Mouse (Mus musculus) urinary bladder, postnatal 10 days (tissue): Measurements from ENCODE around the gene Hlcs.

ENCODE experiments used
- DNase-seq: peaks from one replicate; pipeline ENCODE4 v3.0.0; 2022; ENCODE audit warnings: low spot score

The Hlcs gene

DNA sequence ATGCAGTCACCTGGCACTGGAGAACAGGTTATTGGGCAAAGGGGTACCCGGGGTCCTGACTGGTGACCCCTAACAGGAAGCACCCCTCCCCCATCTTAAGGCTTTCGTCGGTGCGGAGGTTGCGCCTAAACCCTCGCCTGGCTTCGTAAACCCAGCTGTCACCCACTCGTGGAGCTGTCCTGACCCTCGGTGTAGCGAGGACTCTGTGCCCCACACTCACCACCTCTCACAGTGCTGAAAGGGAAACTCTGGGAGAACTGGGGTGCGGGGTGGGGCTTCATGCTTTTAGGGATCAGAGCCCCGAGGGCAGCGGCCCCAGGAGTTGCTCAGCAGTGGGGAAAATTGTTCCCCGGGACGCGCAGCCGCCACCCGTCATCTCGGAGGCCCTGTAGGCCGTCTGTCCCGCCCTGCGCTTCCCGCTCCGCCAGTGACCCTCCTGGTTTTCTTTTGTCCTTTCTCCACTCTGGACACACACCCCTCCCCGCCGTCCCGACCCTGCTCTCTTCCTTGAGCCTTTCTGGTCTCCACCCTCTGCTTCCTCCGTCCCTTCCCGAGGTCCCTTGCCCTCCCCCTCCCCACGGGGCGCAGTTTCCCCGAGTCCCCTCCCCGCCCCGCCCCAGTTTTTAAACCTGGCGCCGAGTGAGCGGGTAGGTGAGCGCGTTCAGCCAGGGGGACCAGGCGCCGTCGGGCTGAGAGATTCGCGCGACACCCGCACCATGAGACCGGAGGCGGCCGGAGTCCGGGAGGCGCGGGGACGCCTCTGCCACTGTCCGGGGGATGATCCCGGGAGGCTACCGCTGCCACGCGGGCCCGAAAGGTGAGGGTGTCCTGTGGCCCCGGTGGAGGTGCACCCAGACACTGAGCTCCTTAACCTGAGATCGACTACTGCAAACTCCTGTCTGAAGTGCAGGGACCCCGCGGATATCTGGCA, 14.7 kb upstream of the Hlcs start, which contains the start of gene Ripply3:
Ripply3 (plus strand) TSS at position 640 of the 931 bp plus-strand sequence.
- DNase-seq: no peak

DNA sequence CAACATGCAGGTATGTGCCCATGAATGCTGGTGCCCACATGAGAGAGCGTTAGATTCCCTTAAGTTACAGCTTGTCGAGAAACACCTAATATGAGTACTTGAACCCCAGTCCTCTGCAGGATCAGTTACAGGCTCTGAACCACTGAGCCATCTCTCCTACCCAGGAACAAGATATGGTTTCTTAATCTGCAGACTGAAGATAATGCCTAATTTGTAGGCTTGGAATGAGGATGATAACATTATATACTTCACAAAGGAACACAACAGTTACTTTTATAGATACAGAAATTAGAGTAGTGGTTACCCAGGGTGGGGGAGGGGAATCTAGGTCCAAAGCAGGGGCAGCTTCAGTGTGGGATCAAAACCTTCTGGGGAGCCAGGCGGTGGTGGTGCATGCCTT, 12.6 kb upstream of the Hlcs start:
- no peak for DNase-seq

DNA sequence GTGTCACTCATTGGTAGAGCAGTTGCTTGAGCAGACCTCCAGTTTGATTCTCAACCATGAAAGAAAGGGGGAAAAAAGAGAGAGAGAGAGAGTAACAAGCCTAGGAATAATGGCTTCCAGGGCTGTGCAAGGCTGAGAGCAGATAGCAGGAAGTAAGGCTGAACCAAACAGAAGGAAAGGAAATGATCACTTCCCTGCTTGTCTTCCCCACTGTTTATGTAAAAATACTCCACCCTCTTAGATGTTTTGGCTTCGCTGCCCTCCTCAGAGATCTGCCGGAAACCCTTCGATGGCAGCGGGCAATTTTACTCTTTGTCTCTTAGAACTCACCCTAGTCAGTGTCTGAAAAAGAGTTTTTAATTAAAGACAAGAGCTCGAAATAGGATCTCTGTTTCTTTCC, 10.3 kb upstream of the Hlcs start:
- no peak for DNase-seq

DNA sequence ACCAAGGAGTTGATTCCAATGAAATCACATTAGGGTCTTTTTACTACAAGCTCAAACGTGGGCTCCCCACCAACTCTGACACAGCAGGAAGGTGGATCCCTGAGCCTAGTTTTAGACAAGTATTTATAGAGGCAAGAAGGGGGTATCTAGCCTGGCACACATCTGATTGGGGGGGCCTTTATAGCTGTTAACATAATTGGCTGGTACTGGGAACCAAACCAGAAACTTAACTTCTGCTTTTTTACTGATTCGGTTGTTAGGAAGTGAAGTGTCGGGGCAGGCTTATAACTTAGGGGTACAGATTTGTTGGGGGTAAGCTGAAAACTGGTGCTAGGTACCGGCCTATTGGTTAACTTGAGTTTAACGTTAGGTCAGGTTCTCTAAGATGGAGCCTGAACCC, 6.9 kb upstream of the Hlcs start:
- no peak for DNase-seq

DNA sequence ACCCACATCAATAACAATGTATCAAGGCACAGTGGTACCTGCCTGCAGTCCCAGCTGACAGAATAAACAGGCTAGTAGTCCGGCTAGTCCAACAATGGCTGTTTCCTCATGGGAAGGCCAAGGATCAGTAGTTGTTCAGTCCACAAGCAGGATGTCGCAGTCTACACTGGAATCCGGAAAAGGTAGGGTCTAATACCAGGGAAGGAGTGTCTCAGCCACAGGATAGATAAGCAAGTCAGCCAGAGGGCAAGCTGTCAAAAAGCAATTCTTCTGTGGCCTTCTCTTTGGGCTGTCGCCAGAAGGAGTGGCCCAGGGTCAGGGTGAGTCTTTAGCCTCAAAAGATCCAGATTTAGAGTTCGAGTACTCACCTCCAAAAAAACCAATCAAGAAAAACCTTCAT, 4.4 kb upstream of the Hlcs start:
- DNase-seq: no peak

DNA sequence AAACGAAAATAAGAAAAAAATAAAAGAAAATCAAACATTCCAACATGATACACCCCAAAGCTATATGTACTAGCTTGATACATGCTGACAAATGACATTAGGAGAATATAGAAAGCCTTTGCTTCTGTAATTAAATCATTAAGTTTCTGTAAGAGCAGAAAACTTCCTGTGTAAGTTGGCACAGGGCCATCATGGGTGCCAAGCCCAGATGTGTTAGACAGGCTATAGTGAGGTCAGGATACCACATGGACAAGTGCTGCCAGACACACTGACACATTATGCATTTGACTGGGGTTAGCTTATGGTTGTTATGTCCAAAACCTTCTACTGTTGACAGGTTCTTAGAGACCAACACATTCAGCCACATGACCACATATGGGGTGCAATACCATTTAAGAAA, 1.8 kb upstream of the Hlcs start:
- no peak for DNase-seq

DNA sequence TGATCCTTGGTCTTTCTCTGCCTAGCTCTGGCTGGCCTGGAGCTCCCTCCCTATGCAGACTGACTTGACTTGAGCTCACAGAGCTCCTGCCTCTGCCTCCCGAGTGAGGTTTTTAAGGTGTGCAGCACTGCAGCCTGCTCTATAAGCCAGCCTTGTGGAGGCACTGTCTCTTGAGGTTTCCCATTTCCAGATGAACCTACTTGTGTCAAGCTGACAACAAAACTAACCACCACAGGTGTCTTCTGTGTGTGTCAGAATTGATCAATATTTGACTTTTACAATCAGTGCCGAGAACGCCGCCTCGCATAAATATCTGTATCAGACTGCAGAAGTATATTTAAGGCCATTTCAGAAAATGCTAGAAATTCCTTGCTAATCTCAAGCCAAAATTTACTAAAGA, 1.3 kb upstream of the Hlcs start:
- no peak for DNase-seq

DNA sequence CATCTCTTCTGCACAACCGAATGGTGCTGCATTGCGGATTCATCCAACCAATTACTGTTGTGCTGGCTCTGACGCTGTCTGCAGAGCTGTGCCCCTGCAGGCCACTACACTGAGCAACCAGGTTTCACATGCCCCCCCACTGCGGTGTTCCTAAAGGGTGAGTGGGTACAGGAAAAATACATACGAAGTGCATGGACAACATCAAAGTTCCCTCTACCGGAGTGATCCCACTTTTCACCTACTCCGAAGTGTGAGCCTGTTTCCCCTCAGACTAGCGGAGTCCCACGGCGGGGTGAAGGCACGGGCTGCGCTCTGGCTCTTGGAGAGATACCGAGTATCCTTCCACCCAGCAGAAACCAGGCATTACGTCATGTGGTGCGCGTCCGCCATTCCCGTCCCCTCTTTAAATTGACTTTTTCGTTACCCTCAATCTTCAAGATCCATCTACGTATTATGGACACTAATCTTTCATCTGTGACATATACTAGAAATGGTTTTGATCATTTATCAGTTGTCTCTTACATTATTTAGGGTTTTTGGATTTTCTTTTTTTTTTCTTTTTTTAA, 625 bp downstream of the Hlcs start:
- DNase-seq: no peak

DNA sequence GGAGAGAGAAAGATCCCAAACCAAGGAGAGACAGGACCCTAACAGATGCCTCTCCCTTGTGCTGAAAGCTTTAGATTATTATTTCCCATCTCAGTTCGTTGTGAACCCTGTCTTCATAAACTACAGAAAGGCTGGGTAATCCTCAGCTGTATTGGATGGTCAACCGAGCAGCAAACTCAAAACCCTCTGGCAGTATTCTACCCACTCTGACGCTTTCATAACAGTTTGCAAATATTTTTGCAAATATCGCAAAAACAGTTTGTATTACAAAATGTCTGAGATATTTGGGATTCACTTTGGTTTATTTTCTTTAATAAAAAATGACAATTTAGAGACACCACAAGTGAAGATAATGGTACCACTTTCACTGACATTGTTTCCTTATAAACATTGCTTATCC, 1.4 kb downstream of the Hlcs start:
- DNase-seq: no peak

DNA sequence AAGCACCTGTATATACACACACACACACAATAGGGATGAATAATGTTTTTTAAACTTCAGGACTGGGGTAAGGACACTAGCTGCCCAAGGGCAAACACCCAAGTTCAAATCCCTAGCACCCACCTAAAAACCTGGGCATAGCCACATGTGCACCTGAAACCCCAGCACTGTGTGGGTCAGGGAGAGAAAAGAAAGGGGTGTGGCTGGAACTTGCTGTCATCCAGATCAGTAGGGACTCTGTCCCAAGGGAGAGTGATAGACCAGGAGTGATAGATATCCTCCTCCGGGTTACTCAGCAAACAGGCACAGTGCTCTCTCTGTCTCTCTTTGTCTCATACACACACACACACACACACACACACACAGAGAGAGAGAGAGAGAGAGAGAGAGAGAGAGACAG, 2.0 kb downstream of the Hlcs start:
- DNase-seq: no peak

DNA sequence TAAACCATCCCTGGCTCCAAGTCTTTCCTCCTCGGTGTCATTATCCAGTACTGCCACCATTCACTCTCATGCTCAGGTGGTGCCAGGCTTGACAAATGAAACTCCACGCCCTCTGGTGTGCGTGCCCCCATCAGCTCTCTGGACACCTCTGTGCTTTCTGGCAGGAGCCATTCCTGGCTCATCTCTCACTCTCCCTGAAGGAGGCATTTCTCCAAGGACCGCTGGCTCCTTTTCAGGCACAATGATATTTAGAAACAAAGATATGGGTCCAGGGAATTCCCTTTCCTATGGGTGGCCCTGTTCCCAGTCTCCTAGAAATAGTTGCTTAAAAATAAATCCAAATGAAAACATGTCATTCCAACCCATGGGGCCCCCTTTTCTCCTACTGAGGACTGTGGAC, 4.3 kb downstream of the Hlcs start:
- no peak for DNase-seq

DNA sequence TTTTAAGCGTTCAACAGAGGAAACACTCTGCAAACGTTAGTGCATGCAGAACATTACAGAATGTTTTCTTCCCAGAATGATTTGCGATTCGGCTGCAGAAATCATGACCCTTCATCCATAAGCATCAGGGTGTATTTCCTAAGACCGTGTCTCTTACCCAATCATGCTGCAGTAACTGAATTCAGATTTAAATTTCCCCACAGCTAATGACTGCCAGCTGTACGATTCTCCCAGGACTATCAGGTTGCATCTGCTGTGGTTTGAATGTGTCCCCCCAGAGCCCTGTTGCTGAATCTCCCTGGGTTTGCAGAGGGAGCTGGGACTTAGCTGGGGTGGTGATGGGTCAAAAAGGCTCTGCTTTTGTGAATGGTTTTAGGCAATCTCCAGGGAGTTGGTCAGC, 5.4 kb downstream of the Hlcs start:
- DNase-seq: no peak

DNA sequence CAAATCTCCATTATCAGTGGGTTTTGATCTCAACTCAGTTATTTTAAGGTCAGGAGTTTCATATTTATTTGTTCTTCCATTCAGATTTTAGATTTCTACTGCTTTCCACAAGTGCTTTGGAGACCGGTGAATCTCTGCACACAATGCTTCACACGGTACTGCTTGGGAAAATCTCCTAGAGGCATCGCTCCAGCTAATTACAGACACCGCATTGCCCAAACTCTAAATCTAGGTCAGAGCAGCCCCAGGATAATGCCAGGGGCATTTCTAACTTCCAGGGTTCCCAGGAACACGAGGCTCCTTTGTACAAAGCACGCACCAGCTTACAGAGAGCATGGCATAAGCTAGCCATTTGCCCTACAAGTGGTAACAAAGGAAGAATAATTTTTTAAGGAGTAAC, 5.8 kb downstream of the Hlcs start:
- DNase-seq: no peak

DNA sequence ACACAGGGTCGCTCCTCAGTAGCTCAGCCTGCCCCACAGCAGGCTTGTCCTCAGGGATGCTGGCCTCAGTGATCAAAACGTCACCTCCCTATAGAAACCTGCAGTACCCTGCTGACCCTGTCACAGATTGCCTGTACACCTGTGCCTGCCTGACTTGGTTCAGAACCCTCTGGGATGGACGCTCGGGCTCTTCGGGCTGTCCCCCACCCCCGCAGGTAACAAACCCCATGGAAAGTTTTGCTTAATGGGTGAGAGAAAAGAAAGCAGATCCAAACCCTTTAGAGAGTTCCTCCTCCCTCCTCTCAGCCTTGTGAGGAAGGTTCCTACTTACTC, 10.2 kb downstream of the Hlcs start:
- no peak for DNase-seq

DNA sequence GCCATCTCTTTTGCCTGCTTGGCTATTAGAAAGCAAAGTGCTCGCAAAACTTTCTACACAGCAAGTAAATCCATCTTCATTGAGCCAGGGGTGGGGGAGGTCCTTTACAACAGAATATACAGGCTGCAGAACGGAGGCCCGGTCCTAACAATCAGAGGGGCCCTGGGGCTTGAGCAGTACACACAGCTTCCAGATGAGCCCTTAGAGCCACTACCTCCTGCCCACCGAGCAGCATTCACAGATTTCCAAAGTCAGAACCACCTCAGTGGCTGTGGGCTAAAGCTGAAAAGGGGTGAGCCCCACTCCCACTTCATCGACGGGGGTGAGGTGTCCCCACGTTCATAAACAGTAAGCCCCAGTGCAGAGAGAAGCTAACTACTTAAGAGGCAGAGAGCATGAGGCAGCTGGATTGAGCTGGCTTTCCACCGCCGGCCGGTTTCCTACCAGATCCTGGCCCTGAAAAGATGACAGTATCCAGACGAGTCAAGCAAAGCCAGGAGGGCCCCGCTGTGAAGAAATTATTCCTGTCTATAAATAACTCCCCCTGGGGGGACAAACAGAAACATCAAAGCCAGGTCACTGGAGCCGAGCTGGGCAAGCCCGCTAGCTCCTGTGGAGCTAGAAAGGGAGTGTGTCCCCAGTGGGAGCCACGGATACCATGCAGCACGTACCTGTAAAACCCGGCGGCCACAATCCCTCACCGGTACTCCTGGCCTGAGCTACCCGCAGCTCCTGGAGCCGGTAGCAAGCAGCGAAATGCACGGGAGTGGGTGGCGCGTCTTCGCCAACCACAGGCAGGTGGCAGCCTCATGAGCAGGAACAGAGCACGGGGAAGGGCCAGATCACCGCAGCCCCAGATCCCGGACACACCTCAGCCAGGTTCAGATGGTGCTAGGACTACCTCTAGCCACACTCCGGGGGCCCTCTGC, 10.8 kb downstream of the Hlcs start:
- no peak for DNase-seq

DNA sequence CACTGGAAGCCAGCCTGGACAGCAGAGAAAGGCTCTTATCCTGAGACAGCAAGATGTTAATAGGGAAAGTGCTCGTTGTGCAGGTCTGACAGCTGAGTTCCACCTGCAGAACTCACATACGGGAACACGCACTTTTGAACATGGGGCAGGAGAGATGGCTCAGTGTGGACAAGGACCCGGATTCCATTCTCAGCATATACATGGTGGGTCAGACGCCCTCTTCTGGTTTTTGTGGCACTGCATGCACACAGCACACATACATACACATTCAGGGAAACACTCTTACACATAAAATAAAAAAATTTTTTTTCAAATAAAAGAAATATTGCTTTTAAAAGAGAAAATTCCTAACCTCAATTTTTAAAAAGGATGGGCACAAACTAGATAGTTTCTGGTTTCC, 11.7 kb downstream of the Hlcs start:
- DNase-seq: no peak

DNA sequence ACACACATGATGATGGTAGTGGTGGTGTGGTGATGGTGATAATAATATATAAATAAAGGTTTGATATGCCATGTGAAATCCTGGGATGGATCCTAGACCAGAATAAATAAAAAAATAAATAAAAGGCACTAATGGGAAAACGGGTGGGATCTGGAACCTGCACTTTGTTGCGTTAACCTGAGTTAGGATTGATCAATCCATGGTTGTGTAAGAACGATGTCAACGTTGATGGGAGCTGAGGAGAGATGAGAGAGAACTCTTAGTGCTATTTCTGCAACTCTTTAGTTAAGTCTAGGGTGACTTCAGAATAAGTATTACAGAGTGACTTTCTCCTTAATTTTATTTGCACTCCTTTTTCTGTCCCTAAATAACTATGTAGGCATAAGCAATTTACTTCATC, 12.2 kb downstream of the Hlcs start:
- no peak for DNase-seq

DNA sequence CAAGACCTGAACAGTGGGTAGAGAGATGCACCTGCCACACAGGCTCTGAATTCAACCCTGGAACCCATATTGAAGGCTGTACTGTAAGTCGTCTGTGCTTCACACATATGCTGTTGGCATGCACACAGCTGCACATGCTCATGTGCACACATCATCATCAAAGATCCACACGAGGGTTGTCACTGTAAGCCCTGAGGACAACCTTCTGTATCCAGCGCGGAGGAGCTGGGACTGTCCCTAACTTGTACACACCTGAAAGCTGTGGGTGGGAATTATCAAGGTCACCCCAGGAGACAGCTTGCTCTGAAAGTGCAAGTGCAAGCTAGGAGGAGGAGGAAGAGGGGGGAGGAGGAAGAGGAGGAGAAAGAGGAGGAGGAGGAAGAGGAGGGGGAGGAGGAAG, 14.2 kb downstream of the Hlcs start:
- DNase-seq: no peak

DNA sequence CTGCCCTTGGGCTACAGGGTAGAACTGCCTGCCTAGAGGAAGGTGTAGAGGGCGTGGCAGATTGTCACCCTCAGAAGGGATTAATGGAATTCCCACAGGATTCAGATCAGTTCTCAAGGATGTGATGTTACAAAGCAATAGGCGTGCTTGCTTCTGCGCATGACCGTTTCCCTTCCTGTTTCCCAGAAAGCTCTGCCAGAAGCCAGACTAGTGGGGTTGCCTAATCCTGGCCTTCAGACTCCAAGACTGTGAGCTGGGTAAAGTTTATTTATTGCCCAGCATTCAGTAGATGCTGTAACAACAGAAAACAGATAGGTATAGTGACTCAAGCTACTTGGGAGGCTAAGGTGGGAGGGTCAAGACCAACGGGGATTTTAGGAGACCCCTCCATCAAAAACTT, 15.3 kb downstream of the Hlcs start:
- DNase-seq: no peak

DNA sequence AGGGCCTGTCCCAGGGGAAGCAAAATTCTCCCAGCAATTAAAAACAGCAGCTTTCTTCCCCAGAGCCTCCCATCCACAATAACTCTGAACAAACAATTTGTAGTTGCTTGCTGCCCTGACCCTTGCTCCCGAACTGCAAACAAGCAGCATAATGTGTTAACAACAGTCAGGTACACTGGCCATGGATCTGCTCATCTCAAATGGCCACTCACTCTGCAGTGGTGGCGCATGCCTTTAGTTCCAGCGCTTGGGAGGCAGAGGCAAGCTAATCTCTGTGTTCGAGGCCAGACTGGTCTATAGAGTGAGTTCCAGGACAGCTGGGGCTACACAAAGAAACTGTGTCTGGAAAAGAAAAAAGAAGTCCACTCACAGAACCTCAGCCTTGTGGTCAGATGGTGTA, 22.2 kb downstream of the Hlcs start:
- DNase-seq: no peak

DNA sequence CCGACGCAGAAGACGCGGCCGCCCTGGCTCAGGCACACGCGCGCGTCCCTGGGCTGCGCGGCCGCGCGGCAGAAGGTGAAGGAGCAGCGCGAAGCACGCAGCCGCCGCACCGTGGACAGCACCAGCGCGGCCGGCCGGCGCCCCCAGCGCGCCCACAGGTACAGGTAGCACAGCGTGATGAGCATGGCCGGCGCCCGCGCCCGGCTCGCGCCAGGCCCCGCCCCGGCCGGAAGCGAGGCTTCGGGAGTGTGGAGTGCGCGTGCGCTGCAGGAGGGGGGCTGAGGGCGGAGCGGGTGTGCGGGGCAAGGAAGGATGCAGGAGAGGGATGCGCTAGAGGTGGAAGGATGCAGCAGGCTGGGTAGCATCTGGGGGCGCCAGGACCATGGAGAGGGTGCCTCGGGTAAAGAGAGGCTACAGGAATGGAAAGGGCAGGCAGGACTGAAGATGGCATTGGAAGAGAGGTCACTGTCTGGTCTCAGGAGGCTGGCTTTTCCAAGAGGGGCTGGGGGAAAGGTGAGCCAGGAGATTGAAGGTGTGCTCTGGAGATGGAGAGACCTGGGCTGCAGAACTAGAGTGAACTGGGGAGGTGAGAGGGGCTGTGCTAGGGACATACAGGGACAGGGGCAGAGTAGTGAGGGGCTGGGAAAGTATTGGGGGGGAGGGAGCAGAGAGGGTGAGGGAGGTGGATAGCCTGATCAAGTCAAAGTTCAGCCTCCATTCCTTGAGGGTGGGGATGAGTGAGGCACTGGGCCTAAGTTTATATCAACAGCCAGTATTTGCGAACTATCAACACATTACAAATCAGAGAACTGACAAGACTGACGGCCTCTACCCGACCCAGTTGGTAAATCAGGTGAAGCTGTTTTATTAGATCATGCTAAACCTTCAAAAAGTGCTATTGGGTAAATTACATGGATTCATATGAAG, 23.0 kb downstream of the Hlcs start:
- no peak for DNase-seq
